Mouse (Mus musculus) E14TG2a.4 (cell line): ENCODE data around the gene Preb.

Source experiments
- CTCF ChIP-seq: conservative IDR thresholded peaks from 2 replicates; pipeline ENCODE4 v1.5.1; 2014; ENCODE audit warnings: low read length
- NANOG ChIP-seq: IDR thresholded peaks from 2 replicates; pipeline ENCODE4 v1.6.1; 2014; ENCODE audit warnings: borderline replicate concordance, low read length, mixed read lengths
- POU5F1 ChIP-seq: IDR thresholded peaks from 2 replicates; pipeline ENCODE4 v1.6.1; 2014; ENCODE audit warnings: low read length, borderline replicate concordance

DNA sequence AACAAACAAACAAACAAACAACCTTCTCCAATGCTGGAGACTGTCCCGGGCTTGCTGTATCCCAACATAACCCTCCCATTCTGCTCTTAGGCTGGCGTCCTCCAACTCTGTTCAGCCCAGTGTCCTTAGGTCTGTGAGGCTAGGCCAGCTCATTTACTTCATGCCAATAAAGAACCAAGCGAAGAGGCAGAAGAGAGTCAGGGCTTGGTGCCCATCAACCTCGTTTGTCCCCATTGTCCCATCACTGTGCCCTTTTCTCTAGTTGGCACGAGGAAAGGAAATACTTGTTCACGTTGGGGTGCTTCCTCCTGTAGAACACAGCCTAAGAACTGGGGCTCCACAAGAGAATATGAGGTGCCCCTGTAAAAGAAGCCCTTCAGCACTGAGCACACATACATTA, 8.5 kb downstream of the Preb start:
- TF ChIP-seq CTCF: no peak
- no peak for TF ChIP-seq NANOG
- TF ChIP-seq POU5F1: no peak
